Mouse (Mus musculus) liver, embryonic 13.5 days (tissue): ENCODE measurements around the gene Irf2. TPM values are rescaled to one million over a fixed set of nuclear protein-coding genes. Genes with fewer than 3 reads are reported as not detected.
"Not testable (repeated sequence)": the region's sequence is repeated elsewhere in the genome, so short reads cannot be mapped to it uniquely, and the experiment has no call there.

Experiments
- ATAC-seq: fragments of 200-750 bp; cut with Nextera tagmentation; 2 replicates; pipeline ENCODE4 v1.8.0; 2017; ENCODE audit warnings: low read depth, mild to moderate bottlenecking, moderate number of reproducible peaks, moderate library complexity
- DNase-seq: peaks from one replicate; pipeline ENCODE4 v3.0.0; 2022
- H3K27ac ChIP-seq: fragments of 300-500 bp; sonication (generic); 2 replicates; pipeline ENCODE4 v1.5.1; 2015; ENCODE audit warnings: moderate library complexity, mild to moderate bottlenecking, inconsistent platforms
- H3K27me3 ChIP-seq: fragments of 300-500 bp; sonication (generic); 2 replicates; pipeline ENCODE4 v1.6.1; 2015; ENCODE audit warnings: mild to moderate bottlenecking, inconsistent platforms
- H3K36me3 ChIP-seq: fragments of 300-500 bp; sonication (generic); 2 replicates; pipeline ENCODE4 v1.6.1; 2015; ENCODE audit warnings: mild to moderate bottlenecking, inconsistent platforms
- H3K4me1 ChIP-seq: fragments of 300-500 bp; sonication (generic); replicated peaks from 2 replicates; pipeline ENCODE4 v1.6.1; 2015; ENCODE audit warnings: inconsistent platforms
- H3K4me2 ChIP-seq: fragments of 300-500 bp; sonication (generic); 2 replicates; pipeline ENCODE4 v1.6.1; 2015; ENCODE audit warnings: inconsistent platforms, mild to moderate bottlenecking, moderate library complexity
- H3K4me3 ChIP-seq: fragments of 300-500 bp; sonication (generic); replicated peaks from 2 replicates; pipeline ENCODE4 v1.5.1; 2015; ENCODE audit warnings: mild to moderate bottlenecking, inconsistent platforms
- H3K9ac ChIP-seq: fragments of 300-500 bp; sonication (generic); 2 replicates; pipeline ENCODE4 v1.6.1; 2015; ENCODE audit warnings: mild to moderate bottlenecking, inconsistent platforms
- H3K9me3 ChIP-seq: fragments of 300-500 bp; sonication (generic); replicated peaks from 2 replicates; pipeline ENCODE4 v1.6.1; 2016; ENCODE audit warnings: inconsistent platforms
- WGBS: fragments of 180-500 bp; shearing (Covaris S2); methylation state at CpG from one replicate; pipeline ENCODE4 v1.1.7; 2015; ENCODE audit not compliant: insufficient replicate concordance; 5-methylcytosine and 5-hydroxymethylcytosine counted together
- polyA plus RNA-seq: library from polyadenylated mRNA; unstranded; fragments of >200 nt; fragmentation: Nextera tagmentation; extraction: Ambion mirVana; gene quantifications from 2 replicates; pipeline ENCODE4 v1.2.1, GENCODE M21; 2015

Gene Irf2
- polyA plus RNA-seq, 1 experiment from 2014 or later = 11.1 TPM

DNA sequence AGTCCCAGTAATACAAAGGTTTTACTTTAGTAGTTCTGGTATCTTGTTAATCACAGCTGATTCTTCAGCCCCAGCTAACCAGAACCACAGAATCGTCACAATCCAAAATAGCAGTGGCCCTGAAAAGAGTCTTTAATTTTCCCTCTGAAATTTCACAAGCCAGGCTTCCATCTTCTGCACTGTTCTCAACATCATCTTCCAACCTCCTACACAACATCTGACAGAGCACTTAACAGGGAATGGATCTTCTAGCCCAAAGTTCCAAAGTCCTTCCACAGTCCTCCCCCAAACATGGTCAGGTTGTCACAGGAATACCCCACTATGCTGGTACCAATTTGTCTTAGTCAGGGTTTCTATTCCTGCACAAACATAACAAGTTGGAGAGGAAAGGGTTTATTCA, 9.9 kb upstream of the Irf2 start:
- not testable (repeated sequence) for ATAC-seq, H3K36me3 ChIP-seq, DNase-seq, H3K9me3 ChIP-seq, H3K9ac ChIP-seq, H3K27ac ChIP-seq, H3K4me1 ChIP-seq, H3K4me3 ChIP-seq, H3K27me3 ChIP-seq, H3K4me2 ChIP-seq
- WGBS = 48% methylated on average over 1 of the region's 1 CpGs

GRCm38 (mm10) chr8:46732381-46732915, 7.1 kb upstream of the Irf2 start:
- ATAC-seq (no peak), DNase-seq (no peak)
- Histone ChIP-seq H3K9me3 (peaks cover 3% of the 10 kb centered on the region; the same call in 1 of the 2 replicates), H3K36me3 (peaks cover 3% of the 10 kb centered on the region), H3K4me2 (no peak overlapping the region), H3K27ac (no peak overlapping the region), H3K27me3 (no peaks in the 10 kb centered on the region), H3K9ac (no peak overlapping the region), H3K4me3 (no peak overlapping the region), H3K4me1 (peaks cover 9% of the 10 kb centered on the region)
- WGBS = 72% methylated on average over 7 of the region's 7 CpGs

- H3K4me2 ChIP-seq = no peak overlapping the region
- no peak overlapping the region for H3K4me3 ChIP-seq
- H3K27me3 ChIP-seq = no peaks in the 10 kb centered on the region
- H3K36me3 ChIP-seq = peaks cover 3% of the 10 kb centered on the region
- no peak overlapping the region for H3K9ac ChIP-seq
- H3K27ac ChIP-seq = no peak overlapping the region
- H3K4me1 ChIP-seq = peaks cover 20% of the 10 kb centered on the region
- no peak for DNase-seq
- no peak for ATAC-seq
- 70% methylated on average over 8 of the region's 8 CpGs for WGBS
- H3K9me3 ChIP-seq = peaks cover 3% of the 10 kb centered on the region; the same call in 1 of the 2 replicates
Measured at GRCm38 (mm10) chr8:46733603-46734002, 5.9 kb upstream of the Irf2 start.

GRCm38 (mm10) chr8:46735505-46735904, 4.0 kb upstream of the Irf2 start:
- Histone ChIP-seq H3K4me1 (peaks cover 23% of the 10 kb centered on the region), H3K9me3 (peaks cover 3% of the 10 kb centered on the region; the same call in 1 of the 2 replicates), H3K27ac (no peak overlapping the region), H3K36me3 (peaks cover 3% of the 10 kb centered on the region), H3K4me3 (no peak overlapping the region), H3K9ac (no peak overlapping the region), H3K4me2 (no peak overlapping the region), H3K27me3 (no peaks in the 10 kb centered on the region)
- 66% methylated on average over 11 of the region's 11 CpGs for WGBS
- ATAC-seq (no peak), DNase-seq (no peak)

DNA sequence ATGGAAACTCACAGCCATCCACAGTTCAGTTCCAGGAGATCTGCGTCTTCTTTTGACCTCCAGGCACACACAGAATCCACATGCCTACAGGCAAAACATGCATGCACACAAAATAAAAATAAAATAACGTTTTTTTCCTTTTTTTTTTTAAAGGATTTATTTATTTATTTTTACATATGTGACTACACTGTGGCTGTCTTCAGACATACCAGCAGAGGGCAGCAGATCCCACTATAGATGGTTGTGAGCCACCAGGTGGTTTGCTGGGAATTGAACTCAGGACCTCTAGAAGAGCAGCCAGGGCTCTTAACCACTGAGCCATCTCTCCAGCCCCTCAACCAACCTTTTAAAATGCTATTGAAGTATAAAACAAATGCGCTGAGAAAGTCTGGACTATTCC, 3.3 kb upstream of the Irf2 start:
- H3K36me3 ChIP-seq = peaks cover 3% of the 10 kb centered on the region
- H3K27me3 ChIP-seq = no peaks in the 10 kb centered on the region
- no peak overlapping the region for H3K4me2 ChIP-seq
- no peak overlapping the region for H3K4me3 ChIP-seq
- peaks cover 23% of the 10 kb centered on the region for H3K4me1 ChIP-seq
- no peak overlapping the region for H3K27ac ChIP-seq
- no peak overlapping the region for H3K9ac ChIP-seq
- 80% methylated on average over 3 of the region's 3 CpGs for WGBS
- no peak for ATAC-seq
- DNase-seq = no peak
- peaks cover 3% of the 10 kb centered on the region; the same call in 1 of the 2 replicates for H3K9me3 ChIP-seq

- H3K4me1 ChIP-seq = peaks cover 35% of the 10 kb centered on the region
- peaks cover 3% of the 10 kb centered on the region for H3K36me3 ChIP-seq
- H3K9me3 ChIP-seq = peaks cover 3% of the 10 kb centered on the region; the same call in 1 of the 2 replicates
- peak overlapping the region; percentile 95; the same call in 1 of the 2 replicates for H3K4me3 ChIP-seq
- peak overlapping the region; percentile 91 for H3K27ac ChIP-seq
- H3K27me3 ChIP-seq = no peaks in the 10 kb centered on the region
- 13% methylated on average over 10 of the region's 10 CpGs for WGBS
- peak overlapping the region; percentile 93 for H3K4me2 ChIP-seq
- ATAC-seq (peak; percentile 5; the same call in 1 of the 2 replicates), DNase-seq (peak; percentile 49)
- H3K9ac ChIP-seq = peak overlapping the region; percentile 95
Measured at GRCm38 (mm10) chr8:46737421-46737820, 2.1 kb upstream of the Irf2 start.

DNA sequence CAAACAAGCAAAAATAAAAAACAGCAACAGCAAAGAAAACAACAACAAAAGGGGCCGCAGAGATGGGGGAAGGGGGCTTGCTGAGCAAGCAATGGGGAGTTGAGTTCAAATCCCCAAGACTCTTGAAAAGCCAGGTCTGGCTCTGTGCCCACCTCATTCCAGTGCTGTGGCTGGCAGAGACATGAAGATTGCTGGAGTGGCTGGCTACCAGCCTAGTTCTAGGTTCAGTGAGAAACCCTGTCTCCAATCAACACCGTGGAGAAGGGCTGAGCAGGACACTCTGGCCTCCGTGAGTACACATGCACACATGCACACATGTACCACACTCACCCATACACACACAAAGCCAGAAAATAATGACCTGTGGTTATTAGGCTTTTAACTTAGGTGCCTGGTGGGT, 1.6 kb upstream of the Irf2 start:
- no peaks in the 10 kb centered on the region for H3K27me3 ChIP-seq
- ATAC-seq (no peak), DNase-seq (no peak)
- peak overlapping the region; percentile 91 for H3K27ac ChIP-seq
- peak overlapping the region; percentile 93 for H3K4me2 ChIP-seq
- H3K36me3 ChIP-seq = peaks cover 3% of the 10 kb centered on the region
- H3K4me1 ChIP-seq = peaks cover 39% of the 10 kb centered on the region
- H3K4me3 ChIP-seq = peak overlapping the region; percentile 95
- H3K9ac ChIP-seq = peak overlapping the region; percentile 95
- peaks cover 3% of the 10 kb centered on the region; the same call in 1 of the 2 replicates for H3K9me3 ChIP-seq
- WGBS = 50% methylated on average over 3 of the region's 3 CpGs

GRCm38 (mm10) chr8:46738601-46739000, 931 bp upstream of the Irf2 start:
- Histone ChIP-seq H3K4me3 (peak overlapping the region; percentile 95), H3K4me2 (peak overlapping the region; percentile 93), H3K27ac (peak overlapping the region; percentile 91), H3K9me3 (peaks cover 3% of the 10 kb centered on the region; the same call in 1 of the 2 replicates), H3K4me1 (peaks cover 45% of the 10 kb centered on the region), H3K27me3 (no peaks in the 10 kb centered on the region), H3K36me3 (peaks cover 3% of the 10 kb centered on the region), H3K9ac (peak overlapping the region; percentile 95)
- DNase-seq (no peak), ATAC-seq (no peak)
- 17% methylated on average over 5 of the region's 5 CpGs for WGBS

GRCm38 (mm10) chr8:46739956-46740512, 502 bp downstream of the Irf2 start:
- under 1% methylated on average over 22 of the region's 22 CpGs for WGBS
- peaks cover 53% of the 10 kb centered on the region for H3K4me1 ChIP-seq
- peaks cover 3% of the 10 kb centered on the region for H3K36me3 ChIP-seq
- H3K4me2 ChIP-seq = peak overlapping the region; percentile 93
- no peaks in the 10 kb centered on the region for H3K27me3 ChIP-seq
- H3K9me3 ChIP-seq = peaks cover 3% of the 10 kb centered on the region; the same call in 1 of the 2 replicates
- peak overlapping the region; percentile 91 for H3K27ac ChIP-seq
- peak; percentile 5 for ATAC-seq
- peak overlapping the region; percentile 95 for H3K9ac ChIP-seq
- no peak for DNase-seq
- H3K4me3 ChIP-seq = peak overlapping the region; percentile 95

- Histone ChIP-seq H3K4me2 (peak overlapping the region; percentile 93), H3K27ac (peak overlapping the region; percentile 91), H3K9me3 (peaks cover 3% of the 10 kb centered on the region; the same call in 1 of the 2 replicates), H3K36me3 (peaks cover 3% of the 10 kb centered on the region), H3K4me1 (peaks cover 53% of the 10 kb centered on the region), H3K9ac (peak overlapping the region; percentile 95), H3K4me3 (peak overlapping the region; percentile 95), H3K27me3 (no peaks in the 10 kb centered on the region)
- peak; percentile 71 for ATAC-seq
- DNase-seq = peak; percentile 61
- WGBS = under 1% methylated on average over 95 of the region's 97 CpGs
Measured at GRCm38 (mm10) chr8:46740513-46741280, 1.2 kb downstream of the Irf2 start.

DNA sequence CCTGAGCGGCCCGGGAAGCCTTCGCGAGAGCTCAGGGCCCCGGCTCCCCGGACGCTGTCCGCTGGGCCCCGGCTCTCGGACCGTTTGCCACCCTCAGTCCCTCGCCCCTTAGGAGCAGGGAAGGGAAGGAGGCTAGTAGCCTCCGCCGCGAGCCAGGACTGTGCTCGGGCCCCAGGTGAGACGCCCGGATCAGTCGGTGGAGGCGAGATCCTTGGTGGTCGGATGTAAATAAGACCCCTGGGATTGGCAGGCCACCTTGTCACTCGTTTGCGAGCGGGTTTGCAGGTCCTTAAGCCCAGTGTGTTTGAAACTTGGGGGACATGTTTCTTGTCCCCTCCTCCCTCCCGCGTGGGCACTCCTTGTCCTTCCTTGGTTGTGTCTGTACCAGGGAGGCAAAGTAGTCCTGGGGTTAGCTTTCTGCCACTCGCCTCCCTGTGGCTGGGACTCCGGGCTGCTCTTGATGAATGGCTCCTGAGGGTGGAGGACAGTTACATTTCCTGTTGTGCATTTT, 1.8 kb downstream of the Irf2 start:
- peaks cover 2% of the 10 kb centered on the region for H3K36me3 ChIP-seq
- peak overlapping the region; percentile 95 for H3K9ac ChIP-seq
- ATAC-seq = no peak
- DNase-seq = no peak
- H3K27ac ChIP-seq = peak overlapping the region; percentile 91
- peak overlapping the region; percentile 93 for H3K4me2 ChIP-seq
- WGBS = 1% methylated on average over 28 of the region's 28 CpGs
- peaks cover 3% of the 10 kb centered on the region; the same call in 1 of the 2 replicates for H3K9me3 ChIP-seq
- H3K4me1 ChIP-seq = peaks cover 57% of the 10 kb centered on the region
- H3K27me3 ChIP-seq = no peaks in the 10 kb centered on the region
- peak overlapping the region; percentile 95 for H3K4me3 ChIP-seq
